Mouse (Mus musculus): ENCODE results near the gene Pitpnc1.
A peak's percentile ranks its signal among the peaks of the same experiment; 100 is the strongest.

- TF ChIP-seq MXI1 (IDR thresholded peaks at IDR 0.05; ENCODE audit: low read depth, low read length): no peak
- TF ChIP-seq POLR2A (IDR thresholded peaks at IDR 0.05; ENCODE audit: low read depth, low read length): no peak
- no peak for TF ChIP-seq POLR2AphosphoS2 (IDR thresholded peaks at IDR 0.05; ENCODE audit: low read depth, low read length)
- peak; percentile 54 for TF ChIP-seq USF1 (IDR thresholded peaks at IDR 0.05; ENCODE audit: low read depth, low read length)
- no peak for TF ChIP-seq MEF2A (IDR thresholded peaks at IDR 0.05; ENCODE audit: borderline replicate concordance, low read depth, low read length)
- no peak for TF ChIP-seq CTCF (conservative IDR thresholded peaks at IDR 0.05 in 1 of 2, IDR thresholded peaks at IDR 0.05 in 1 of 2; ENCODE audit: low read depth in 2 of 2, low read length in 2 of 2)
Measured at GRCm38 (mm10) chr11:107241678-107242077, 228.8 kb downstream of the Pitpnc1 start.
